Mouse (Mus musculus): ENCODE data around the gene Fam107b. TPM values are rescaled to one million over a fixed set of nuclear protein-coding genes. Genes with fewer than 3 reads are reported as not detected.

Gene Fam107b
- polyA plus RNA-seq, 1 experiment from 2014 or later, result 34.4 TPM

GRCm38 (mm10) chr2:3623207-3623980 is 53.1 kb downstream of the Fam107b start:
- Histone ChIP-seq H3K4me3 (ENCODE audit: low read depth, low read length) (no peak overlapping the region), H3K9me3 (ENCODE audit: control insufficient read depth, low read length) (no peaks in the 10 kb centered on the region), H3K27ac (ENCODE audit: low read depth, low read length) (no peak overlapping the region), H3K27me3 (ENCODE audit: control insufficient read depth, insufficient read depth, low read length) (no peaks in the 10 kb centered on the region), H3K4me2 (ENCODE audit: low read depth, low read length) (no peak overlapping the region), H3K4me1 (ENCODE audit: control insufficient read depth, insufficient read depth, low read length) (no peaks in the 10 kb centered on the region), H3K36me3 (ENCODE audit: control insufficient read depth, insufficient read depth, low read length) (no peaks in the 10 kb centered on the region), H3K9ac (replicated peaks; ENCODE audit: low read depth, low read length) (no peak overlapping the region)
- 91% methylated on average over 7 of the region's 7 CpGs for WGBS
- no peak for ATAC-seq (ENCODE audit: low read depth)

DNA sequence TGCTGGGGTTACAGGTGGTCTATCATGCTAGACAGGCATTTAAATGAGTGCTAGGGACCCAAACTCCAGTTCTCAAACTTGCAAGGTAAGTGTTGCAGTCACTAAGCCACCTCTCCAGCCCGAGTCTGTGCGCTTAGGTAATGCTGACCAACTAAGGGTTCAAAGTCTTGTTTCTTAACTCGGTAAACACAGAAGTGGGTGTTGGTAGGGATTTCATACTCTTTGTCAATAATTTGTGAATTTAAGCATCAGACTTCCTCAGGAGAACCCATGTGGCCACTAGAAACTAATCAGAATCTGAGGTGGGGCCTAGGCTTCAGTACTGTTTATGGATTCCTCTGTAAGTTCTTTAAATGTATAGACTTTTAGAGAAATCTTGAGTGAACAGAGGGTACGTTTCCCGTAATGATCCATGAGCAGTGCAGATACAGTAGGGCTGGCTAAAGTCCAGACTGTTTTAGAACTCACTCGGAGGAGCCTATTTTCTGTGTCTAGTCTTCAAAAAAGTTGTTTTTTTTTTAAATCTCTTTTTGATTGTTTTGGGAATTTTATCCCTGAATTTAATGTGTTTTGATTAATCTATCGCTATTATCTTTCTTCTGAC is 53.8 kb downstream of the Fam107b start:
- no peaks in the 10 kb centered on the region for H3K9me3 ChIP-seq (ENCODE audit: control insufficient read depth, low read length)
- 92% methylated on average over 7 of the region's 7 CpGs for WGBS
- H3K9ac ChIP-seq (replicated peaks; ENCODE audit: low read depth, low read length), result no peak overlapping the region
- H3K4me2 ChIP-seq (ENCODE audit: low read depth, low read length), result no peak overlapping the region
- no peak overlapping the region for H3K27ac ChIP-seq (ENCODE audit: low read depth, low read length)
- no peaks in the 10 kb centered on the region for H3K4me1 ChIP-seq (ENCODE audit: control insufficient read depth, insufficient read depth, low read length)
- H3K4me3 ChIP-seq (ENCODE audit: low read depth, low read length), result no peak overlapping the region
- H3K27me3 ChIP-seq (ENCODE audit: control insufficient read depth, insufficient read depth, low read length), result no peaks in the 10 kb centered on the region
- ATAC-seq (ENCODE audit: low read depth), result no peak
- H3K36me3 ChIP-seq (ENCODE audit: control insufficient read depth, insufficient read depth, low read length), result no peaks in the 10 kb centered on the region

DNA sequence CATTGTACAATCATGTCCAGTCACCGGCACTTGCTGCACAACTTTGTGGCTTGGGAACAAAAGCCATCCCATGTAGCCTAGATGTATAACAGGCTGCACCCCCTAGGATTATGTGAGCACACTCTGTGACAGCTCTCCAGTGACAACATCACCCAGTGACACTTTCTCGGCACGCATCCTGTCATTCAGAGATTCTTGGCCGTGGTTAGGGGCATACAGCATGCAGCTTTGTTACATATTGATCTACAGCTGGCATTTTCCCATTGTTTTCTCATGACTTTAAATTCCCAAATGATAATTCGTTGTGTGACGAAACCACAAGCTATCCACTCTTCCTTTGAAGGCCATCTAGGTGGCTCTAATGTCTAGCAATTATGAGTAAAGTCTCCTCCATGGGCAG is 58.8 kb downstream of the Fam107b start:
- 89% methylated on average over 6 of the region's 6 CpGs for WGBS
- no peaks in the 10 kb centered on the region for H3K27me3 ChIP-seq (ENCODE audit: control insufficient read depth, insufficient read depth, low read length)
- no peaks in the 10 kb centered on the region for H3K9me3 ChIP-seq (ENCODE audit: control insufficient read depth, low read length)
- no peaks in the 10 kb centered on the region for H3K36me3 ChIP-seq (ENCODE audit: control insufficient read depth, insufficient read depth, low read length)
- H3K9ac ChIP-seq (replicated peaks; ENCODE audit: low read depth, low read length), result no peak overlapping the region
- no peak overlapping the region for H3K4me3 ChIP-seq (ENCODE audit: low read depth, low read length)
- H3K4me2 ChIP-seq (ENCODE audit: low read depth, low read length), result no peak overlapping the region
- H3K4me1 ChIP-seq (ENCODE audit: control insufficient read depth, insufficient read depth, low read length), result no peaks in the 10 kb centered on the region
- H3K27ac ChIP-seq (ENCODE audit: low read depth, low read length), result no peak overlapping the region
- no peak for ATAC-seq (ENCODE audit: low read depth)

- 80% methylated on average over 5 of the region's 5 CpGs for WGBS
- Histone ChIP-seq H3K4me2 (ENCODE audit: low read depth, low read length) (no peak overlapping the region), H3K9me3 (ENCODE audit: control insufficient read depth, low read length) (no peaks in the 10 kb centered on the region), H3K27me3 (ENCODE audit: control insufficient read depth, insufficient read depth, low read length) (no peaks in the 10 kb centered on the region), H3K4me1 (ENCODE audit: control insufficient read depth, insufficient read depth, low read length) (no peaks in the 10 kb centered on the region), H3K4me3 (ENCODE audit: low read depth, low read length) (no peak overlapping the region), H3K9ac (replicated peaks; ENCODE audit: low read depth, low read length) (no peak overlapping the region), H3K27ac (ENCODE audit: low read depth, low read length) (no peak overlapping the region), H3K36me3 (ENCODE audit: control insufficient read depth, insufficient read depth, low read length) (no peaks in the 10 kb centered on the region)
- no peak for ATAC-seq (ENCODE audit: low read depth)
These were observed 59.5 kb downstream of the Fam107b start for GRCm38 (mm10) chr2:3629741-3630140.

- Histone ChIP-seq H3K4me3 (ENCODE audit: low read depth, low read length) (no peak overlapping the region), H3K4me1 (ENCODE audit: control insufficient read depth, insufficient read depth, low read length) (no peaks in the 10 kb centered on the region), H3K36me3 (ENCODE audit: control insufficient read depth, insufficient read depth, low read length) (no peaks in the 10 kb centered on the region), H3K4me2 (ENCODE audit: low read depth, low read length) (no peak overlapping the region), H3K9me3 (ENCODE audit: control insufficient read depth, low read length) (no peaks in the 10 kb centered on the region), H3K9ac (replicated peaks; ENCODE audit: low read depth, low read length) (no peak overlapping the region), H3K27me3 (ENCODE audit: control insufficient read depth, insufficient read depth, low read length) (no peaks in the 10 kb centered on the region), H3K27ac (ENCODE audit: low read depth, low read length) (no peak overlapping the region)
- ATAC-seq (ENCODE audit: low read depth), result no peak
- WGBS, result 83% methylated on average over 5 of the region's 5 CpGs
These were observed 60.6 kb downstream of the Fam107b start for GRCm38 (mm10) chr2:3630769-3631477.

DNA sequence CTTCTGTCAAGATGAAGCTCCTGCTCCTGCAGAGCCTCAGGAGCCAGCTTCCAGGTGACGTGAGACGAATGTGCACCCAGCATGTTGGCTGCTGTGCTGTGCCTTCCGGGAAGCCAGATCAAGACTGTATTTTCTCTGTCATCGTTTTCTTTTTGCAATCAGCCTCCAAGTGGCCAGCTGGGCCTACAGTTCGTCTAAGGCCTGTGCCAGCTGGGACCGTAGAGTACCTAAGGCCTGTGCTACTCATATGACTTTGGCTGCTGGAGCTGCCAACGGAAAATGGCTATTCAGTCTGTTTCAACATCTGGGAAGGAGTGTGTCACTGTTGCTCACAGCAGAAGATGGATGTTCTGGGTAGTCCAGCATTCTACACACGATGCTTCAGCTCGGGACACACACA is 62.8 kb downstream of the Fam107b start:
- H3K4me1 ChIP-seq (ENCODE audit: control insufficient read depth, insufficient read depth, low read length), result no peaks in the 10 kb centered on the region
- H3K9me3 ChIP-seq (ENCODE audit: control insufficient read depth, low read length), result no peaks in the 10 kb centered on the region
- no peak overlapping the region for H3K27ac ChIP-seq (ENCODE audit: low read depth, low read length)
- 81% methylated on average over 9 of the region's 9 CpGs for WGBS
- no peaks in the 10 kb centered on the region for H3K27me3 ChIP-seq (ENCODE audit: control insufficient read depth, insufficient read depth, low read length)
- no peak overlapping the region for H3K9ac ChIP-seq (replicated peaks; ENCODE audit: low read depth, low read length)
- no peak overlapping the region for H3K4me3 ChIP-seq (ENCODE audit: low read depth, low read length)
- no peak for ATAC-seq (ENCODE audit: low read depth)
- H3K4me2 ChIP-seq (ENCODE audit: low read depth, low read length), result no peak overlapping the region
- H3K36me3 ChIP-seq (ENCODE audit: control insufficient read depth, insufficient read depth, low read length), result no peaks in the 10 kb centered on the region

- H3K27ac ChIP-seq (ENCODE audit: low read depth, low read length), result no peak overlapping the region
- no peaks in the 10 kb centered on the region for H3K27me3 ChIP-seq (ENCODE audit: control insufficient read depth, insufficient read depth, low read length)
- no peak for ATAC-seq (ENCODE audit: low read depth)
- 81% methylated on average over 5 of the region's 5 CpGs for WGBS
- H3K9me3 ChIP-seq (ENCODE audit: control insufficient read depth, low read length), result no peaks in the 10 kb centered on the region
- H3K4me3 ChIP-seq (ENCODE audit: low read depth, low read length), result no peak overlapping the region
- no peaks in the 10 kb centered on the region for H3K36me3 ChIP-seq (ENCODE audit: control insufficient read depth, insufficient read depth, low read length)
- no peak overlapping the region for H3K4me2 ChIP-seq (ENCODE audit: low read depth, low read length)
- H3K9ac ChIP-seq (replicated peaks; ENCODE audit: low read depth, low read length), result no peak overlapping the region
- H3K4me1 ChIP-seq (ENCODE audit: control insufficient read depth, insufficient read depth, low read length), result no peaks in the 10 kb centered on the region
These were observed 66.5 kb downstream of the Fam107b start for GRCm38 (mm10) chr2:3636771-3637170.

DNA sequence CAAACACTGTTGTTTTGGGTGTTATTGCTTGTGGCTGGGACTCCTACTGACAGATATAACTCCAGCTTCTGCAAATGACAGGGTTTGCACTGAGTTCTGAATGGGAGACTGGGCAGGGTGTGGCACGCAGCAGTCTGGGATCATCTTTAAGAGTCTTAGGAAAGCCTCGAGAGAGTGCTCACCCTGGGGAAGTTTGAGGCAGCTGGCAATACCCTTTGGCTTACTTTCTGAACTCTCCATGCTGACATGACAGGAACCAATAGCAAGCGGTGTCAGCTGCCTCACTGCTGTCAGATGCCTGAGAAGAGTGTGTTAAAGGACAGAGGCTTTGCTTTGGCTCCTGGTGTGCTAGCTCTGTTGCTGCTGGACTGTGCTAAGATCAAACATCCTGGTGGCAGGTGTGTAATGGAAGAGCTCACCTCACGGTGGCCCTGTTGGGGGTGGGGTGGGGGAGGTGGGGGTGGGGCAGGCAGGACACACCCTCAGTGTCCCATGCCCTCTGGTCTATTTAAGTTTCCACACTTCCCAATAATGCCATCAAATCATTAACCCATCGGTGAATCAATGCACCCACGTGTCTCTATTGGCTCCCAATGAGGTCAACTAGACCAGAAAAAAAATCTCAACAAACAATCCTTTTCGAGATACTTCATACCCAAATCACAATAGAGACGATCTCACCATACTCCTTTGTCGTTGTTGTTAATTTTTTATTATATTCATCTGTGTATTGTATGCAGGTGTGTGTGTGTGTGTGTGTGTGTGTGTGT is 70.9 kb downstream of the Fam107b start:
- Histone ChIP-seq H3K4me1 (ENCODE audit: control insufficient read depth, insufficient read depth, low read length) (no peaks in the 10 kb centered on the region), H3K9me3 (ENCODE audit: control insufficient read depth, low read length) (no peaks in the 10 kb centered on the region), H3K36me3 (ENCODE audit: control insufficient read depth, insufficient read depth, low read length) (no peaks in the 10 kb centered on the region), H3K4me2 (ENCODE audit: low read depth, low read length) (no peak overlapping the region), H3K4me3 (ENCODE audit: low read depth, low read length) (no peak overlapping the region), H3K27me3 (ENCODE audit: control insufficient read depth, insufficient read depth, low read length) (no peaks in the 10 kb centered on the region), H3K27ac (ENCODE audit: low read depth, low read length) (no peak overlapping the region), H3K9ac (replicated peaks; ENCODE audit: low read depth, low read length) (no peak overlapping the region)
- no peak for ATAC-seq (ENCODE audit: low read depth)
- WGBS, result 79% methylated on average over 9 of the region's 9 CpGs
